Mouse (Mus musculus): Measurements from ENCODE around the gene Myof.

The Myof gene

DNA sequence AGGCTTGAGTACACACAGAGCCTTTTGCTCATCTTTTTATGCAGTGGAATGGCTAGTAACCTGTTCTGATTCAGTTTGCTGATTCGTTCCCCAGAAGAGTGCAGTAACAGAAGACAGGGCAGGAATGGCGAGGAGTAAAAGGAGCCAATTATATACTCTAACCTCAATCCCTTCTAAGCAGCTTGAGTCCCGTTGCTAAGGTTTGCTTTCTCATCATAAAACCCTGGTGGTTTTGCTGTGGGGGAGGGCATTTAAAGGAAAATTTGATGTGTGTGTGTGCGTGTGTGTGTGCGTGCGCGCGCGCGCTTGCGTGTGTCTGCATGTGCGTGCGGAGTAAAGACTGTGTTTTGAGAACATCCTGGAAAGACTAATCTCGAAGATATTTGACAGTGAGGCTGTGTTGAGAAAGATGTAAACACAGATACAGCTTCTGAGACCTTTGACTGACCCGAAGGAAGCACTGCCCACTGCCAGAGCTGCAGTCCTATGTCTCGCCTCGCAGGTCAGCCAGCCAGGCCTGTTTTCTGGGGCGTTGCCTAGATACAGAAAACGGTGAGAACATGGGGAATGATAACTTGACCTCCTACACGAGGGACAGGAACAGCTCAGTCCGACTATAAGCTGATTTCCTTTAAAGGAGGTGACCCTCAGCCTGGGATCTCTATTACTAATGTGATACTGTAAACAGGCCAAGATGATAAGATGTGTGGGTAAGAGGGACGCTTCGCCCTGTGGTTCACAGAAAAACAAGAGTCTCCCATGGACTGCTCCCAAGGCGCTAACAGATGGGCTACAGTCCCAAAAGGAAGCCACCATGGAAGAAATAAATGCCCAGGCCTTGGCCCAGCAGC, 39.5 kb downstream of the Myof start:
- no peak for DNase-seq (ENCODE audit: low read depth, low spot score)

GRCm38 (mm10) chr19:38002816-38003215, 40.6 kb downstream of the Myof start:
- DNase-seq (ENCODE audit: low read depth, low spot score), result no peak

GRCm38 (mm10) chr19:38000990-38001389, 42.4 kb downstream of the Myof start:
- no peak for DNase-seq (ENCODE audit: low read depth, low spot score)

GRCm38 (mm10) chr19:37999941-38000340, 43.4 kb downstream of the Myof start:
- no peak for DNase-seq (ENCODE audit: low read depth, low spot score)

- no peak for DNase-seq (ENCODE audit: low read depth, low spot score)
Measured at GRCm38 (mm10) chr19:37994301-37994700, 49.1 kb downstream of the Myof start.

GRCm38 (mm10) chr19:37992184-37992554, 51.2 kb downstream of the Myof start:
- DNase-seq (ENCODE audit: low read depth, low spot score), result no peak

DNA sequence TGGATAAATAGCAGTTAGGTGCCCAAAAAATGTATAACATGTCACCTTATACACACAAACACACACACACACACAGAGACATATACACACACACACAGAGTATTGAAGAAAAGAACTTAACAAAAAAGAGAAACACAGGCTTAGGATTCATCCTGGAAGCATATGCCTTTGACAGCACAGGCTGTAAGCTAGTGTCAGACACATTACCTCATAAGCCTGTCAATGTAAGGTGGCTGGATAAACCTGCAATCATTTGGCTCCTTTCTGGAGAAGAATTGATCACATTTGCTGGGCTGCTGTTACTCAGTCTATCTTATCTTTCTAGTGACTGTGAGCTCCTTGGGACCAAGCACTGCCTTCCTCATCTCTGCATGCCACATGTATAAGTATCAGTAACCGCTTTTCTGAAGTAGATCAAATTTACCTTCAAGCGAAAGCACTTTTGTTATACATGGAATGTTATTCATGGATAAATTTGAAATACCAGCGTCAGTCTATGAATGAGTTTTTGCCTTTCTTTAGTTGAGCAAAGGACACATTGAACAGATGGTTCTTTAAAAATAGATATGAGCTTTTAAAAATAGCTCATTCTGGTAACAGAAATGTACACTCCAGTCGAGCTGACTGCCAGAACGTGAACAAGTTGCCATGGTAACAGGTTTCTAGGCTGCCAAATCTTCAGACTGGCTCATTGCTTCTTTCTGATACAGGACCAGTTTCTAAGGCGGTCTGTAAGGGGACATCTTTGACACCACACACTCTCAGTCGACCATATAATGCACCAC, 51.8 kb downstream of the Myof start:
- no peak for DNase-seq (ENCODE audit: low read depth, low spot score)

DNA sequence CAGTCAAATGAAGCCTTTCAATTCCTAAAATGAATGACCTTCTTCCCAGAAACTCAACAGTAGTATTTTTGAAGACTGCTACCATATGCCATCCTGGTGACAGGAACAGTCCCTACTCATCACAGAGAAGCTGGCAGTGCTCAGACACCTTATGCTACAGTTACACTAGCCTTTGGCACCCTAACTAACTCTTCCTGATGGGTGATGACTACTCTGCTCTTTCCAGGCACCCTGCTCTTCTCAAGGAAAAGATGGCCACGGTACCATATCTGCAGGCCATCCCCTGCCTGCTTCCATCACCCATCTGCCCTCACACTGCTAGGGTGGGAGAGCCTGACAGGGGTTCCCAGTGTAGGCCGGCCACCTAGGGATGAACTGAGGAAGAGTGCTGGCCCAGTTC, 53.4 kb downstream of the Myof start:
- DNase-seq (ENCODE audit: low read depth, low spot score), result no peak

- DNase-seq (ENCODE audit: low read depth, low spot score), result no peak
Measured at GRCm38 (mm10) chr19:37988156-37988555, 55.2 kb downstream of the Myof start.

DNA sequence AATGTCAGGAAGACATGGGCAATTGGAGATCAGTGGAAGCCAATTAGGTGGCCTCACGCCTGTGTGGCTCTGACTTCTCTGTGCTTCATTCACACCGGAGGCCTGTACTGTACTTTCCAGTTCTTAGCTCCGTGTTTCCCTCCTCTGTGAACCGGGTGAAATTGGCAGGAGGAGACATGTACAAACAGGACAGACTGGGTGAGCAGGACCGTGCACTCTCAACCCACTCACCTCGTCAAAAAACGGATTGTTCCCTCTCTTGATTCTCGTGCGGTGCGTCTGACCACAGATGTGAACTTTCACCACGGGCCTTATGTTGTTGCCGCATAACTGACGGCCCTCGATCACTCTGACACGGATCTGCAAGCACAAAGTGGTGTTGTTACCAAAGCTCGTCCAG, 57.6 kb downstream of the Myof start:
- no peak for DNase-seq (ENCODE audit: low read depth, low spot score)

DNA sequence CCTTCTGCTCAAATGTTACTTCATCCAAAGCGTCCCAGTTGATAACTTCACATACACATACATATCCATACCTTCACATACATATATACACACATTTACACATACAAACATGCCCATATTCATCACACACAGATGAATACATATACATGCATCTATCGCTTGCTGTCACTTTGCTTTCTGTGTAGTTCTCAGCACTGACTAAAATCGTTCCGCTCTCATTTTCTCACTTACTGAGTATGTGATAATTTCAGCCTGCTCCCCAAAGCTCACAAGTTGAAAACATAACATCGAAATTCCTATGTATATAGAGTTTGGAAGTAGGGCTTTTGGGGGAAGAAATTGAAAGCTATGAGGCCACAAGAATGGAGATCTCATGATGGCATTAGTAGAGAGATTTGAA, 67.4 kb downstream of the Myof start:
- no peak for DNase-seq (ENCODE audit: low read depth, low spot score)

DNA sequence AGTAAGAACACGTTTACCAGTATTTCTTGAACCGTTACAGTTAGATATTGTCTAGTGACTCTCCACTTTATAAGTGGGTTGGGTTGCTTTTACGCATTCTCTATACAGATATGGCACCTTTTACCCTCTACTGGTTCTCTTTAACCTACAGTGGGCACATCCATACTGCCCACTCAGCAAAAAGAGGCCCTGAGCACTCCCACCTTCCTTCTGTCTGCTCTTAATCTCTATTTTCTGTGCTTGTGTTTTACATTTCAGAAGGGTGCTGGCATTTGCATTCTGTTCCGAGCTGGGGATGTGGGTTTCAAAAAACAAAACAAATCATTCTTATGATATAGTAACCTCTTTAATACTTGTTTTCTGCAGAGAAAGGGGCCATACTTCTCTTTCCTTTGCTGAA, 72.8 kb downstream of the Myof start:
- no peak for DNase-seq (ENCODE audit: low read depth, low spot score)

GRCm38 (mm10) chr19:37970004-37970403, 73.4 kb downstream of the Myof start:
- DNase-seq (ENCODE audit: low read depth, low spot score), result no peak

- no peak for DNase-seq (ENCODE audit: low read depth, low spot score)
Measured at GRCm38 (mm10) chr19:37965828-37966227, 77.5 kb downstream of the Myof start.

DNA sequence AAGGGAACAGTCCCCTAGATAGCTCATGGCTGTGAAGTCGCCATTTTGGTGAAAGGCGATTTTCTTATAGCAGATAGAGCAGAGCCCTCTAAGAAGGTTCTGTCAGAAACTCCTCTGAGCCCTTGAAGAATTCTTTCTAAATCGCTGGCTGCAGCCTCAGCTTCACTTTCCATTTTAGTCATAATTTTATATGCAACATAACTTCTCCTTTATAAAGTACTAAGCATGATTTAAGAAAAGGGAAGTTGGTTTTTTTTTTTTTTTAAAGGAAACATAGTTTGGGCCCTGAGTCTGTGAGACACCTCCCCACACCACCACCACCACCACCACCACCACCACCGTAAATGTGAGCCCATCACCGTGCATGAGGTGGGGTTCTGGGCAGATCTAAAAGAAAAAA, 80.0 kb downstream of the Myof start:
- no peak for DNase-seq (ENCODE audit: low read depth, low spot score)

GRCm38 (mm10) chr19:37960791-37961190, 82.6 kb downstream of the Myof start:
- no peak for DNase-seq (ENCODE audit: low read depth, low spot score)

GRCm38 (mm10) chr19:37959543-37960215, 83.7 kb downstream of the Myof start:
- DNase-seq (ENCODE audit: low read depth, low spot score), result no peak

GRCm38 (mm10) chr19:37959076-37959475, 84.3 kb downstream of the Myof start:
- no peak for DNase-seq (ENCODE audit: low read depth, low spot score)

DNA sequence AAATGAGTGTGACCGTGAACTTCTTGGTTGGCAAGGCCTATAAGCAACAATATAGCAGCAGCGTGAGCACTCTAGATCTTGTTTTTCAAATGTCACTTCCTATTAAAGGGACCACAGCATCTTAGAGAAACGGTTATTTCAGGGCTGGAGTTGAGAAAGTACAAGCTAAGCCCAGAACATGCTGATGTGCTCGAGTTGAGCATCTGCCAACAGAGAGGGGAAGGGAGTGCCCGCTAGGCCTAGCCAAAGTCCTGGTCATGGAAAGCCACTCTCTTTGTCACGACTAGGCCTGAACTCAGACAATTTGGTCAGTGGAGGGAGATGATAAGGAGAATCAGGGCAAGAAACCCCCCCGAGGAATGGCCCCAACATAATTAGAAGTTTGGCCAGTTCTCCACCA, 86.1 kb downstream of the Myof start:
- DNase-seq (ENCODE audit: low read depth, low spot score), result no peak

GRCm38 (mm10) chr19:37956006-37956405, 87.4 kb downstream of the Myof start:
- DNase-seq (ENCODE audit: low read depth, low spot score), result no peak

- peak; percentile 20 for DNase-seq (ENCODE audit: low read depth, low spot score)
Measured at GRCm38 (mm10) chr19:37955425-37956001, 87.9 kb downstream of the Myof start.

- no peak for DNase-seq (ENCODE audit: low read depth, low spot score)
Measured at GRCm38 (mm10) chr19:37954772-37955171, 88.6 kb downstream of the Myof start.
